Comparison of ENCODE assay signal across 8 mouse cellular contexts in genomic region chr2:57114211-57115151, GRCm38 (mm10). TPM values are rescaled to one million over a fixed set of nuclear protein-coding genes. Genes with fewer than 3 reads are reported as not detected.
DNase-seq lines count a peak whose midpoint lies in the region; ATAC-seq lines count a peak whose summit lies in the region.

No protein-coding gene starts in this region.

- peak; percentile 78 for ATAC-seq in frontal cortex, adult (ENCODE audit: low TSS enrichment)

- peaks cover 60% of the 10 kb centered on the region for H3K27me3 ChIP-seq in hindbrain, embryonic 10.5 days (ENCODE audit: insufficient read depth, poor library complexity, severe bottlenecking)

- H3K27ac ChIP-seq in hindbrain, embryonic 10.5 days: peak overlapping the region; percentile 82

- peak overlapping the region; percentile 69 for H3K4me3 ChIP-seq in hindbrain, embryonic 10.5 days

- under 1% methylated on average over 88 of the region's 88 CpGs for WGBS in hindbrain, embryonic 10.5 days

- peak; percentile 81 for DNase-seq in ES-CJ7 (ENCODE audit: low read depth, low spot score)
- peak; percentile 81 for DNase-seq in cerebellum, adult 11 months
- peak; percentile 86 for DNase-seq in hindbrain, embryonic 10.5 days (ENCODE audit: low spot score)
- peak; percentile 82 to 83 for DNase-seq in layer of hippocampus, postnatal 14 days (ENCODE audit: low spot score in 2 of 2)
- peak; percentile 77 for DNase-seq in lung, postnatal 10 days
- DNase-seq in retina, embryonic 14.5 days (ENCODE audit: low spot score): peak; percentile 77
- DNase-seq in thymus, postnatal 4 days: peak; percentile 74

- peaks cover 74% of the 10 kb centered on the region for H3K4me1 ChIP-seq in hindbrain, embryonic 10.5 days (replicated peaks)

- no peaks in the 10 kb centered on the region for H3K36me3 ChIP-seq in hindbrain, embryonic 10.5 days

- H3K9me3 ChIP-seq in hindbrain, embryonic 10.5 days: no peaks in the 10 kb centered on the region; the same call in 1 of the 2 replicates

RNA-seq across cellular contexts. Expression of gene Nr4a2, which starts 9.3 kb away (rescaled TPM):
- polyA plus RNA-seq in hindbrain, embryonic 10.5 days (2016; fragmentation: Nextera tagmentation; extraction: Ambion mirVana): 6.0 and 9.6 TPM in 2 replicates
- 10 to 100 TPM; 29.7 to 41.7 TPM for total RNA-seq in layer of hippocampus, postnatal 14 days (2021)

Comparison
In these comparisons a context has a peak if more than half of its experiments do, and no peak if none do; other contexts are left out.
1. Peak in every context shown above with its lines: DNase-seq, ATAC-seq, H3K4me3 ChIP-seq and H3K27ac ChIP-seq.